Mouse (Mus musculus) lung, adult 2 months (tissue): ENCODE results near the gene Wdr81. TPM values are rescaled to one million over a fixed set of nuclear protein-coding genes. Genes with fewer than 3 reads are reported as not detected.

Experiments used
- DNase-seq: peaks from one replicate; pipeline ENCODE4 v3.0.0; 2022
- H3K4me1 ChIP-seq: fragments of 200-500 bp; 2 replicates; pipeline ENCODE4 v1.6.1; 2011; ENCODE audit warnings: low read length; ENCODE audit not compliant: control insufficient read depth, insufficient read depth
- H3K4me3 ChIP-seq: fragments of 200-500 bp; replicated peaks from 2 replicates; pipeline ENCODE3; 2011; ENCODE audit warnings: low read depth, mild to moderate bottlenecking, control low read depth, low read length; ENCODE audit errors: extremely low read depth
- CTCF ChIP-seq: fragments of 200-500 bp; IDR thresholded peaks from 2 replicates; pipeline ENCODE4 v1.5.1; 2011; ENCODE audit warnings: mild to moderate bottlenecking, low read length, control low read depth; ENCODE audit not compliant: insufficient read depth
- POLR2A ChIP-seq: fragments of 200-500 bp; IDR thresholded peaks from 2 replicates; pipeline ENCODE4 v1.6.1; 2011; ENCODE audit warnings: low read depth, mild to moderate bottlenecking, control low read depth, low read length, borderline replicate concordance; ENCODE audit errors: extremely low read depth
- WGBS: fragments of 180-500 bp; shearing (Covaris S2); methylation state at CpG from one replicate; pipeline ENCODE4 v1.1.7; 2018; 5-methylcytosine and 5-hydroxymethylcytosine counted together
- polyA plus RNA-seq: library from polyadenylated mRNA; depleted of rRNA; stranded (reverse); fragments of >200 nt; gene quantifications from 2 replicates; pipeline ENCODE4 v1.2.3, GENCODE M21; 2012

The Wdr81 gene
- polyA plus RNA-seq, 1 experiment, result 29.9 TPM

DNA sequence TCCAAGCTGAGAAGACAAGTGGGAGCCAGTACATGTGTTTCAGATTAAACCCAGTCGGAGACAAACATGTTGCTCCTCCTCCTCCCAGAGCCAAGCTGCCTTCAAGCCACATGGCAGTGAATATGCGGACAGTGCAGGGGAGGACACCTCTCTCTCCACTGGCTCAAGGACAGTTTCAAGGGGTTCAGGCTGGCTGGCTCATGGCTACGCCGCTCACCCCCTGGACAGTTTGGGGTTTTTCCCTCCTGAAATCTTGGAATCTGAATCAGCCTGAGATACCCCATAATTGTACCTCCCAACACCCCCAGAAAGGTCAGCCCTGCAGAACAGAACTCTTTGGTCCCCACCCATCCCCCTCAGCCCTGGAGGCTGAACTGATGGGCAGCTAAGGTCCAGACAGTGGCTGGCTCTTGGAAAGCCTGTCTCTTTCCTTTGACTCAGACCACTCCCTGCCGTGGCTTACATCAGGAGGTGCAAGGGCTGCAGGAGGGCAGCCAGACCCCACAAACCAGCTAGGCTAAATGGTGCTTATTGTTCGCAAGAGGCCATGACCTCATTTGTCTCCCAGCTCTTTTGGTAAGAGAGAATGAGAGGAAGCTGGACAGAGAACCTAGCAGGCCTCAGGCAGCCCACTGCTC is 33.0 kb downstream of the Wdr81 start:
- TF ChIP-seq POLR2A, result no peak
- TF ChIP-seq CTCF, result no peak
- Histone ChIP-seq H3K4me1 (no peaks in the 10 kb centered on the region), H3K4me3 (no peak overlapping the region)
- WGBS, result 60% methylated on average over 6 of the region's 6 CpGs
- no peak for DNase-seq

DNA sequence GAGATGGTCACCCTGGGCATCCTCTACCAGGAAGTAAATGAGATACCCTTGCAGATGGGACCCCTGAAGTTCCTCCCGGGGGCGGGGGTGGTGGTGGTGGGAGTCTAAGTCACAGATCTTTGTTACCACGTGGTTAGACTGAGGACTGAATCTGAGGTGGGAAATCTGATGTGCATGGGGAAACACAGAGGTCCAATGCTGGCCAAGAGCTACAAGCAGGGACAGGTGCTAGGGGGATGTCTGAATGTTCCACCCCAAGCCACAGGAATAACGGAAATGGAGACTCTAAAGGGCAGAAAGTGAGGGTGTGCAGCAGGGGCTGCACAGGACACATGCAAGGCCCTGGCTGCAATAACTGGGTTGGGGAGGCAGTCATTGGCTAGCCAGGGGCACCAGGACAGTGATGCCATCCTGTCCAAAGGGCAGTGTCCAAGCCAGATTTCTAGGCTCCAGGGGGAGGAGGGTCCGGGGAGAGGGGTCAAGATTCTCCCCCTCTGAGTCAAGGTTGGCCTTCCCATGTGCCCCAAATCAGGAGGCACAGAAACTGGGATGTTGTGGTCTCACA is 33.6 kb downstream of the Wdr81 start:
- DNase-seq, result no peak
- H3K4me1 ChIP-seq, result no peaks in the 10 kb centered on the region
- WGBS, result 64% methylated on average over 5 of the region's 5 CpGs
- no peak overlapping the region for H3K4me3 ChIP-seq
- no peak for TF ChIP-seq POLR2A
- no peak for TF ChIP-seq CTCF

DNA sequence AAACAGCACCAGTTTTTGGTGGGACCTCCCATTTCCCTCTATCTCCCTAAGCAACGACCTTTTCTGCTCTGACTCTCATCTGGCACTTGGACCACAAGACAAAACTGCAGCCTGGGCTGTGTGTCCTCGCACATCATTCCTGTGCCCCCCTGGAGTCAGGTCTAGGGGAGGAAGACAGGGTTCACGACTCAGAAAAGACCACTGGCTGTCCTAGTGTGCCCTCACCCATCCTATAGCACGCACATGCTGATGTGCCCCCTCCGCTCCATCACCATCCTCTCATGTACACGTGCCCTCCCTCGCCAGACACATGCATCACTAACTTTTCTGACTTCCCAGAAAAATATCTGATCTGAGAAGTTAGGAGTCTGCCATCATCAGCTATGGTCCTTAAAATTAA is 34.5 kb downstream of the Wdr81 start:
- no peak for TF ChIP-seq CTCF
- TF ChIP-seq POLR2A, result no peak
- WGBS, result 85% methylated on average over 7 of the region's 7 CpGs
- DNase-seq, result no peak
- Histone ChIP-seq H3K4me1 (no peaks in the 10 kb centered on the region), H3K4me3 (no peak overlapping the region)

DNA sequence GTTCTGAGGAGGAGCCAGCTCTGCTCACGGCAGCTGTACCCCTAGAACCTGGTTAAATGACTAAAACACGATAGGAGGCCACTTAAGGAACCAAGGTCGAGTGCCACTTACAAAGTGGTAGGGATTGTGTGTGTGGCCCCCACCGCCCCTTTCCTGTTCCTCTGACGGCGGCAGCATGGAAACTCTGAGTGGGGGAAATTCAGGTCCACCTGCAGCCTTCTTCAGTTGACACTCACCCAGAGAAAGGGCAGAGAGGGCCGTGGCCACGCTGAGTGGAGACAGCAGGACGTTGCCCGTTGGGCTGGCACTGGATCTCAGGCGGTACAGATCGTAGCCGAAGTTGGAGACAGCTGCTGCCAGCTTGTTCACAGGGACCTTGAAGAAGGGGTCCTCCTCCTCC is 38.5 kb downstream of the Wdr81 start:
- TF ChIP-seq CTCF (no peak), POLR2A (no peak)
- DNase-seq, result no peak
- WGBS, result 68% methylated on average over 13 of the region's 13 CpGs
- Histone ChIP-seq H3K4me1 (no peaks in the 10 kb centered on the region), H3K4me3 (no peak overlapping the region)

DNA sequence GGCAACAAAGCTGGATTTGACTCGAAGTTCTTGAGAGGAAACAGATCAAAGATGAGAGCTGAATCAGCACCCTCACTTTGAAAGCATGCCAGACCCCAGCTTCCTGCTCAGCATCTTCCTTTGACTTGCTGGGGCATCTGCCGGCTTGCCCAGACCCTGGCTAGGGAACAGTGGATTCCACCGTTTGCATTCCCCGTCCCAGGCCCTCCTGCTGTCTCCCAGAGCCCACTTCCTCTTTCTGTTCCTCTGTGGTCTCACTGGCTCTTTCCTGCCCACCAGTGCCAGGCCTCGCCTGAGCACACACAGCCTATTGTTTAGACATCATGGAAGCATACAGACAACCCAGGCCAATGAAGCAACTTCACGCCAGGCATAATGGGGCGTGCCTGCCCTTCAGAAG is 39.4 kb downstream of the Wdr81 start:
- H3K4me3 ChIP-seq, result no peak overlapping the region
- DNase-seq, result no peak
- TF ChIP-seq POLR2A, result no peak
- no peak for TF ChIP-seq CTCF
- no peaks in the 10 kb centered on the region; the same call in 1 of the 2 replicates for H3K4me1 ChIP-seq
- WGBS, result 28% methylated on average over 7 of the region's 7 CpGs

DNA sequence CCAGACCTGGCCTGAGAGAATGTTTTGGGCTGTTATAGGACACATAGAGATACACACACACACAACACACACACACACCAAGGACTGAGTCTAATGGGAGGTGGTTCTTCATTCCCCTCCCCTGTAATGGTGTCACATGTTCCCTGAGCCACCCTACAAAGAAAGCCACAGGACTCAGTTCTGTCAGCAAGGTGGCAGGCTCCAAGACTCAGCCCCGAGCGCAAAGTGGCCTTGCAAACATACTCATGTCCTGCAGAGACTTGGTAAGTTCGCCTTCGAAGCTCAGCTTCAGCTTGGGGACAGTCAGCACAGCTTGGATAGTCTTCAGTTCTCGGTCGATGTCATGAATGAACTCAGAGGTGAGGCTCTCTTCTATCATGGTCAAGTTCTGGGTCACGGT is 43.9 kb downstream of the Wdr81 start:
- DNase-seq, result no peak
- Histone ChIP-seq H3K4me3 (no peak overlapping the region), H3K4me1 (no peaks in the 10 kb centered on the region; the same call in 1 of the 2 replicates)
- WGBS, result 79% methylated on average over 7 of the region's 7 CpGs
- TF ChIP-seq CTCF (no peak), POLR2A (no peak)

DNA sequence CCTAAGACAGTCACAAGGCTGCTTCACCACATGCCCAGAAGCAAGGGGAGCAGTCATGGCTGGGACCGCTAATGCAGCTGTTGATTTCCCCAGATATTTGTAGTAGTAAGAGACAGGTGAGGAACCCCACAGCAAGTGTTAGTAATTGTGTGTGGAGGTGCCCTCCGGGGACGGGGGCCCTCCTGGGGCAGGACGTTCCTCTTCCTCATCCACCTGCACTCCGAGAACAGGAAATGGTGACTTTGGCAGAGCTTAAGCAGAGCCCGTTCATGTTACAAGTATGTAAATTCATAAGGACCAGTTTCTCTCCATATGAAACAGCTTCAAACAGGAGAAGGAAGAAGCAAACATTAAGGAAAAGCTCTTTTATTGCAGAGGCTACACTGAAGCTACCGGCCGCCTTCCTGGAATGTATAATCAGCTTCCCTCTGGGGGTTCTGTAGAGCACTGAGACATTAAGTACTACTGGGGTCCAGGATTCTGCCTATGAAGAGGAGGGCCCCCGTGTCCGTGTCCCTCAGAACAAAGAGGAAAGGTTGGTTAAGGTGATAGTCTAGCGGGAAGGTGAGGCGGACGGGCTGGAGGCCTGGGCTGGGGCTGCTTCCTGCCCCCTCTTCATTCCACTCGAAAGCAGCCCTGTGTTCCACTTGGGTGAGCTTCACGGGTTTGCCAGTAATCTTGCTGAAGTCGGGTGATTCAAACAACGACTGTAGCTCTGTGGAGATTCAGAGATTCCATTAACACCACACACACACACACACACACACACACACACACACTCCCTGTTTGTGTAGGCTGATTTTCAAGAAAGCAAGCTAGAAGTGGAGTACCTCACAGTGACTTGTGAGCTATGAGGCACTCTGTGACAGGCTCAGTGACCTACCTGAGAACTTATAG is 44.6 kb downstream of the Wdr81 start:
- no peak for DNase-seq
- H3K4me3 ChIP-seq, result no peak overlapping the region
- 46% methylated on average over 17 of the region's 17 CpGs for WGBS

DNA sequence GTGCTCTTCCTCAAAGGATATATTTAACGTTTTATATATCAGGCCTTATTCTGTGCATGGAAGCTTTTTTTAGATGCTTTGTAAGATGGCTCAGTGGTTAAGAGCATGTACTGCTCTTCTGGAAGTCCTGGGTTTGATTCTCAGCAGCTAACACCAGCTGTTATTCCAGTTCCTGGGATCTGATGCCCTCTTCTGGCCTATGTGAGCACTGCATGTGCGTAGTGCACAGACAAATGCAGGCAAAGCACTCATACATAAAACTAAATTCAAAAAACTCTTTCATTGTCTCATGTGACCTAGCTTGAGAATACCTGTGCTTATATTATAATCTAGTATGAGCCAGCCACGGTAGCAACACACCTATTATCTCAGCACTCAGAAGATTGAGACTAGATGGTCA is 47.7 kb downstream of the Wdr81 start:
- Histone ChIP-seq H3K4me1 (peaks cover 5% of the 10 kb centered on the region; the same call in 1 of the 2 replicates), H3K4me3 (no peak overlapping the region)
- TF ChIP-seq CTCF (peak; percentile 65), POLR2A (no peak)
- WGBS, result 53% methylated on average over 3 of the region's 3 CpGs
- DNase-seq, result peak; percentile 60

More for the DNA sequence above, 44.6 kb downstream of the Wdr81 start:
- H3K4me1 ChIP-seq, result no peaks in the 10 kb centered on the region; the same call in 1 of the 2 replicates
- no peak for TF ChIP-seq POLR2A
- no peak for TF ChIP-seq CTCF

DNA sequence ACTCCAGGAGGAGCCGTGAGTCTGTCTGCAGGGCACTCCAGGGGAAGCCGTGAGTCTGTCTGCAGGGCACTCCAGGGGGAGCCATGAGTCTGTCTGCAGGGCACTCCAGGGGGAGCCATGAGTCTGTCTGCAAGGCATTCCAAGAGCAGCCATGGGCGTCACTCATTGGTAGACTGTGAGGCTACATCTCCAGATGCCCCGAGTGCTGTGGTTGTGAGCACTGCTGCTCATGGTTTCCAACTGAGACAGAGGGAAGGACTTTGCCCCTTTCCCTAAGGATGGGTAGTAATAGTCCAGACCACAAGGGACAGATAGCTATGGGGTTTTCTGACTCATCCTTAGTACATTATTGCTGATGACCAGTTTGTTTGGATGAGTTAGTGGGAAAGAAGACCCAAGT is 48.4 kb downstream of the Wdr81 start:
- Histone ChIP-seq H3K4me3 (no peak overlapping the region), H3K4me1 (peaks cover 5% of the 10 kb centered on the region; the same call in 1 of the 2 replicates)
- 70% methylated on average over 4 of the region's 4 CpGs for WGBS
- TF ChIP-seq POLR2A, result no peak
- TF ChIP-seq CTCF, result no peak
- no peak for DNase-seq
